Mouse (Mus musculus): Measurements from ENCODE around the gene Oxt. TPM values are rescaled to one million over a fixed set of nuclear protein-coding genes. Genes with fewer than 3 reads are reported as not detected.

The Oxt gene
- polyA plus RNA-seq, 1 experiment = not detected

DNA sequence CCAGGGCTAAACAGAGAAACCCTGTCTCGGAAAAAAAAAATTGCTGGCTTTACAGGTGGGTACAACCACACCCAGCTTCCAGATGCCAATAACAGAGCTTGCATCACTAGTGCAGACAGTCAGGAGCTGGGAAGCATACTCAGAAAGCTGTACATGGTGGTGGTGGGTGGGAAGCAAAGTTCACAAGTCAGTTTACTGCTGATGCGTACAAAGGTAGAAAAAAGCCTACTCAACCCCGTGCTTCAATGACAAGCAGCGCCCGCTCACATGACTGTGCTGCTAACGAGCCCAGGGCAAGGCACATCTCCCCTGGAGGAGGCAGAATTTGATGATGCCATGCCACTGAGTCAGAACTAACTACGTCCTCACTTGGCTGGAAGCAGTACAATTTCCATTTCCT, 43.0 kb downstream of the Oxt start:
- Histone ChIP-seq H3K4me3 (ENCODE audit: insufficient read depth, low read depth, low read length) (no peak overlapping the region), H3K4me1 (ENCODE audit: control insufficient read depth, insufficient read depth, low read length) (no peaks in the 10 kb centered on the region), H3K27ac (ENCODE audit: insufficient read depth, low read depth, low read length) (no peak overlapping the region)
- TF ChIP-seq CTCF (IDR thresholded peaks at IDR 0.05; ENCODE audit: insufficient read depth, low read depth, low read length) = no peak
- no peak for TF ChIP-seq POLR2A (IDR thresholded peaks at IDR 0.05; ENCODE audit: insufficient read depth, low read depth, low read length)
- 68% methylated on average over 7 of the region's 7 CpGs for WGBS

Other genes with a start within 250 kb of the Oxt start
- not detected in 2 replicates for gene Cpxm1, start 178.6 kb upstream of the Oxt start, polyA plus RNA-seq (2012; ENCODE audit: insufficient read depth, insufficient read length, low replicate concordance, missing spikeins)
- not detected in 2 replicates for gene Gm28372, start 170.9 kb upstream of the Oxt start, polyA plus RNA-seq (2012; ENCODE audit: insufficient read depth, insufficient read length, low replicate concordance, missing spikeins)
- gene 1700020A23Rik, start 170.9 kb upstream of the Oxt start, polyA plus RNA-seq (2012; ENCODE audit: insufficient read depth, insufficient read length, low replicate concordance, missing spikeins) = not detected in 2 replicates
- gene Tmem239, start 169.7 kb upstream of the Oxt start, polyA plus RNA-seq (2012; ENCODE audit: insufficient read depth, insufficient read length, low replicate concordance, missing spikeins) = not detected in 2 replicates
- gene Vps16, start 151.8 kb upstream of the Oxt start, polyA plus RNA-seq (2012; ENCODE audit: insufficient read depth, insufficient read length, low replicate concordance, missing spikeins) = not detected in 2 replicates
- gene Pced1a, start 151.5 kb upstream of the Oxt start, polyA plus RNA-seq (2012; ENCODE audit: insufficient read depth, insufficient read length, low replicate concordance, missing spikeins) = not detected in 2 replicates
- not detected in 2 replicates for gene Ptpra, start 125.9 kb upstream of the Oxt start, polyA plus RNA-seq (2012; ENCODE audit: insufficient read depth, insufficient read length, low replicate concordance, missing spikeins)
- 295 TPM in 1 of 2 replicates, not detected in the other for gene Mrps26, start 12.4 kb upstream of the Oxt start, polyA plus RNA-seq (2012; ENCODE audit: insufficient read depth, insufficient read length, low replicate concordance, missing spikeins)
- not detected in 2 replicates for gene Avp, start 6.4 kb downstream of the Oxt start, polyA plus RNA-seq (2012; ENCODE audit: insufficient read depth, insufficient read length, low replicate concordance, missing spikeins)
- not detected in 2 replicates for gene Fastkd5, start 53.9 kb downstream of the Oxt start, polyA plus RNA-seq (2012; ENCODE audit: insufficient read depth, insufficient read length, low replicate concordance, missing spikeins)
- gene Ubox5, start 53.9 kb downstream of the Oxt start, polyA plus RNA-seq (2012; ENCODE audit: insufficient read depth, insufficient read length, low replicate concordance, missing spikeins) = not detected in 2 replicates
- not detected in 2 replicates for gene Lzts3, start 66.6 kb downstream of the Oxt start, polyA plus RNA-seq (2012; ENCODE audit: insufficient read depth, insufficient read length, low replicate concordance, missing spikeins)
- not detected in 2 replicates for gene Ddrgk1, start 88.5 kb downstream of the Oxt start, polyA plus RNA-seq (2012; ENCODE audit: insufficient read depth, insufficient read length, low replicate concordance, missing spikeins)
- gene Itpa, start 91.4 kb downstream of the Oxt start, polyA plus RNA-seq (2012; ENCODE audit: insufficient read depth, insufficient read length, low replicate concordance, missing spikeins) = not detected in 2 replicates
- not detected in 2 replicates for gene Slc4a11, start 121.3 kb downstream of the Oxt start, polyA plus RNA-seq (2012; ENCODE audit: insufficient read depth, insufficient read length, low replicate concordance, missing spikeins)